Mouse (Mus musculus) cerebellum, adult 9-11 months (tissue): Measurements from ENCODE around the gene Otulin.

Experiments
- DNase-seq: peaks from one replicate; pipeline ENCODE4 v3.0.0; 2022

Gene Otulin

GRCm38 (mm10) chr15:27612533-27613221, 17.8 kb downstream of the Otulin start:
- peak; percentile 73 for DNase-seq

- no peak for DNase-seq
These were observed 20.9 kb downstream of the Otulin start for GRCm38 (mm10) chr15:27609554-27609953.

- DNase-seq: no peak
These were observed 25.2 kb downstream of the Otulin start for GRCm38 (mm10) chr15:27605252-27605651.

GRCm38 (mm10) chr15:27604558-27604957, 25.9 kb downstream of the Otulin start:
- no peak for DNase-seq

GRCm38 (mm10) chr15:27600524-27600923, 30.0 kb downstream of the Otulin start:
- DNase-seq: no peak

GRCm38 (mm10) chr15:27598786-27599385, 31.6 kb downstream of the Otulin start:
- no peak for DNase-seq

GRCm38 (mm10) chr15:27597516-27597915, 33.0 kb downstream of the Otulin start:
- DNase-seq: no peak

- no peak for DNase-seq
These were observed 33.9 kb downstream of the Otulin start for GRCm38 (mm10) chr15:27596463-27597140.

GRCm38 (mm10) chr15:27595560-27595959, 34.9 kb downstream of the Otulin start:
- peak; percentile 49 for DNase-seq

GRCm38 (mm10) chr15:27594973-27595372, 35.5 kb downstream of the Otulin start:
- DNase-seq: no peak

- DNase-seq: peak; percentile 61
These were observed 36.8 kb downstream of the Otulin start for GRCm38 (mm10) chr15:27593717-27594116.

GRCm38 (mm10) chr15:27592620-27593320, 37.7 kb downstream of the Otulin start:
- no peak for DNase-seq

- DNase-seq: no peak
These were observed 39.7 kb downstream of the Otulin start for GRCm38 (mm10) chr15:27590812-27591211.

GRCm38 (mm10) chr15:27588087-27588826, 42.2 kb downstream of the Otulin start:
- DNase-seq: peak; percentile 51

- no peak for DNase-seq
These were observed 44.4 kb downstream of the Otulin start for GRCm38 (mm10) chr15:27586093-27586480.

- DNase-seq: no peak
These were observed 44.9 kb downstream of the Otulin start for GRCm38 (mm10) chr15:27585466-27586092.

- DNase-seq: peak; percentile 59
These were observed 46.9 kb downstream of the Otulin start for GRCm38 (mm10) chr15:27583620-27584019.

GRCm38 (mm10) chr15:27583042-27583441, 47.5 kb downstream of the Otulin start:
- peak; percentile 73 for DNase-seq

- no peak for DNase-seq
These were observed 48.1 kb downstream of the Otulin start for GRCm38 (mm10) chr15:27582428-27582827.

- DNase-seq: no peak
These were observed 48.9 kb downstream of the Otulin start for GRCm38 (mm10) chr15:27581640-27582039.

- DNase-seq: no peak
These were observed 49.7 kb downstream of the Otulin start for GRCm38 (mm10) chr15:27580771-27581170.

GRCm38 (mm10) chr15:27579853-27580252, 50.6 kb downstream of the Otulin start:
- no peak for DNase-seq
